Mouse (Mus musculus): ENCODE data around the gene Triobp. TPM values are rescaled to one million over a fixed set of nuclear protein-coding genes. Genes with fewer than 3 reads are reported as not detected.
"Not testable (repeated sequence)": the region's sequence is repeated elsewhere in the genome, so short reads cannot be mapped to it uniquely, and the experiment has no call there.

Triobp gene
- total RNA-seq, 2 experiments from 2014 or later: 111 to 142 TPM

DNA sequence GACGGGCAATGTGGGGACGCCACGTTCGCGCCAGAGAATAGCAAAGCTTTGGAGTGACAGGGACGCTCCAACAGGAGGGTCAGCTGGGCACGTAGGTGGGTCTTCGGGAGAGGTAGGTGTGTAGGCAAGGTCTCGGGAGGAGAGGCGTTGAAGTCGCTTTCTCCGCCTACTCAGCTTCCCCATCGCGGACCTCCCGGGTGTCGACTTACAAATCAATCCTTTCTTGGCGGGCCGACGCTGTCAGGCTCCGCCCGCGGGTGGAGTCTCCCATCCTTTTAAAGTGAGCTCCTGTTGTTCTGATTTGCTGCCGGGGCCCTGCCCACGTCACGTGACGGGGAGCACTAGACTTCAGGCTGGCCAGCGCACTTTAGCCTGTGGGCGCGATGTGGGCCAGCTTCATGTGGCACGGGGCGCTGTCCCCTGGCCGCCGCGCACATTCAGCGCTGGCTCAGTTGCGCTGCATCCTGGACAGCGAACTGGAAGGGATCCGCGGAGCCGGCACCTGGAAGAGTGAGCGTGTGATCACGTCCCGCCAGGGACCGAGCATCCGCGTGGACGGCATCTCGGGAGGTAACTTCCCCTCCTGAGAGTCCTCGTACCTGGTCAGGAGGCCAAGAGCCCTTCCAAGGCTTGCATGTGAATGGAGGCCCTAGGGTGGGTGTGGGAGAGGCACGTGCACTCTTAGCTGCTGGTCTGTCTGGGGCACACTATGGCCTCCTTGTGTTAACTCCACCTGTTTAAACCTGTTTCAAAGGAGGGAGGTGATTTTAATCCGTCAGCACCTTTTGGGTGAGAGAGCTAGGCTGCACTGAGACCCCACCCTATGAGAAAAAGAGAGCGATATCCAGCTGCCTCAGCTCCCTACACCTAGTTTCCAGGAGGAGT, 83.3 kb downstream of the Triobp start:
- peak; percentile 94 to 95 for DNase-seq

DNA sequence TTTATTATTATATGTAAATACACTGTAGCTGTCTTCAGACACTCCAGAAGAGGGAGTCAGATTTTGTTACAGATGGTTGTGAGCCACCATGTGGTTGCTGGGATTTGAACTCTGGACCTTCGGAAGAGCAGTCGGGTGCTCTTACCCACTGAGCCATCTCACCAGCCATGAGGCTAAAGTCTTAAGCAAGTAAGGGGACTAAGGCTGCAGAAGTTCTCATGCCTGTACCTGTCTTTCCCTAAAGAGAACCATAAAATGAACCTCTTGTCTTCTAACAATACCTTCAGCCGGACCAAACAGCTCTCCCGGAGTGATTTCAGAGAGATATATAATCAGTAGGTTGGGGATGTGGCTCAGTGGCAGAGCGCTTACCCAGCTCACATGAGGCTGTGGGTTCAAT, 84.4 kb downstream of the Triobp start:
- not testable (repeated sequence) for DNase-seq

DNA sequence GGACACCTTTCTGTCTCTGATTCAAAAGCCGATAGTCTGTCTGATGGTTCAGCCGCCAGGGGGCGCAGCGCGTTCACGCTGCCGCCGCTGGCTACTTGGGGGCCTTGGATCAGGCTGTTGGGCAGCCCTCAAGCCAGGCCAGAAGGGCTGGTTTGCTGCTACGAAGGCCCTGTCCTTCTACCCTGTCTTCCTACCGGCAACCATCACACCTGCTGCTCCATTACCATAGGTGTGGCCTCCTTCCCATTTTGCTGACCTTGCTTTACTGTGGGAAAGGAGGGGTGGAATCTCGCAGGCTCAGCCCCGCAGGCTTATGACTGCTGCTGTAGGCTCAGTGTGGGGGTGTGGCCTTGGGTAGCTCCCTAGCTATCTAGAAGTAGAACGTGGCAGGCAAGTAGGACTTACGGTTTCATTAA, 90.4 kb downstream of the Triobp start:
- DNase-seq: peak; percentile 85 to 92

DNA sequence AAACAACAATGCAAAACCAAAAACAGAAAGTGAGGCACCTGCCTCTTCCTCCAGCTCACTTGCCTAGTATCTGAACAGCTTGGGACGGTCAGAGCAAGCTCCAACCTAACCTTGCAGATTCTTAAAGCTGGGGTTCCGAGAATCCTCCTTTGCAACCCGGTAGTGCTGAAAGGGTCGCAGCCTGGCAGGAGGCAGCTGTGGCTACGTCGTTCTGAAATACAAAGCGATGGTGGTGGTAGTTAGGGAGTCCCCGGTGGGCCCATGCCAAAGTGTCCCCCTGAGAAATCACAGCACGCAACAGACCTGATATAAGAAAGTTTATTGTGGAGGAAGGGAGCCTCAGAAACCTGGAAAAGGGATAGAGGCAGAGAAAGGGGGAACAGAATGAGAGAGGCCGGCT, 90.8 kb downstream of the Triobp start:
- no peak for DNase-seq

DNA sequence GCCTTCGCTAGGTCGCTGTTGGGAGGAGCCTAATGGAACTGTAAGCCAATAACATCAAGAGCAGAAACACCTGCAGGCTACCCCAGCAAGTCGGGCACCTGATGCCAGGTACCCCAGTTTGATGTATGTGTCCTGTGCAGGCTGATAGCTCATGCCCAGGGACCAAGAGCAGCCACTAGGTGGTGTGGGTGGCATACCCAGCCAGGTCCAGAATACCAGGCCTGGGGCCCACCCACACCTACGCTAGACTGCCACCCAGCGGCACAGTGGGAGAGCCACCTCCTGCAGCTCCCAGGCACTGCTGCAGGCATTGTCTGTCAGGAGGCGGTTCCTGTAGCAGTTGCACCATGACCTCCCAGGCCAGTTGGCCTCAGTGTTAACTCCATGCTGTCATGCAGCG, 91.3 kb downstream of the Triobp start:
- DNase-seq: peak; percentile 90 to 93

DNA sequence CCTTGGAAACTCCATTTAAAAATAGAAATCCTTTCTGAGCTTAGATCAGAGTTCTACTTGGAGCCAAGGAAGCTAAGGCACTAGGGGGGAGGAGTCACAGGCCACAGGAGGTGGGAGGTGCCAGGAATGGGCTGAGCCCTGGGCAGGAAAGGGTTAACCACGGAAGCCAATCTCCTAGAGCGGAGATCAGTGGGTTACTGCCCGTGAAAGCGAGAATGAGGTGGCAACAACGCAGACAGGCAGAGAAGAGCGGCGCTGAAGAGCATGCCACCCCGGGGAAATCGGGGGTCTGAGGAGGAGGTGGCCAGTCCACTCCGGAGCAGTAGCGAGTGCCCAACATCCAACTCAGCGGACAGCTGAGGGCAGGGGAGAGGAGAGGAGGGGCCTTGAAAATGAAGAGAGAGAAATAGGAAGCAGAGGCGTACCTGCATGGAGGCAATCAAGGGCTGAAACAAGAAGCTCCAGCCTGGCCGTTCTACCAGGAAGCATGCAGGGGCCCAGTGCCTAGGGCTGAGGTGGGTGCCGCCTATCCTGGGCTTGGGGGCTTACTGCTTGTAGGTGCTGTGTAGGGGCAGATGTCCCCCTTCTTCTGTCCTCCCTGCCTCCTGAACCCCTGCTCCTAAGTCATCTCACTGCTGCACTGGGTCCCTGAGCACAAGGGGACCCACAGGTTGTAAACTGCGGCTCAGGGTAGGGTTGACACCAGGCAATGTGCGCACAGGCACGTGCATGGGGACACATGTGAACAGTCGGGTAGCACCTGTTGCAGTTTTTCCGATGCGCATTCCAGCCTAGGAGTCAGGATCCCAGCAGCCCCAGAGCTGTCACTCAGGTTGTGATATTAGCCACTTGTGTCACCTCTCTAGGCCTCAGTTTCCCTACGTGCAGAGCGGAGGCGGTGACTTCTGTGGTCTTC, 93.2 kb downstream of the Triobp start:
- DNase-seq: no peak

DNA sequence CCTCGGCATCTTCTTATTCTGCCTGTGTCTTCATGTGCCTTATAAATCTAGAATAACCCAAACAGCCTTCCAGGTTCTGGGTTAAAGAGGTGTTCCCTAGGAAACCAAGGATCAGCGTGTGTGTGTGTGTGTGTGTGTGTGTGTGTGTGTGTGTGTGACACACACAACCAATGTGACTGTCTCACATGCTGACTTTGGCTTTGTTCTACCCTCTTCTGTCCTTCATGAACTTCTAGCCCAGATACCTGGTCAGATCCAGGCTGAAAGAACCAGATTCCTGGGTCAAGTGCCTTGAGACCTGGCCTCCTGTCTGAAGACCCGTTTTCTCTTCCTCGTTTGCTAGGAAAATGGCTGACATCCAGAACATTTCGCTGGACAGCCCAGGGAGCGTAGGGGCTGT, 94.1 kb downstream of the Triobp start, which contains the start of gene Galr3:
Gene Galr3 (plus strand): TSS at position 301 of the 400 bp plus-strand sequence.
- DNase-seq: no peak

DNA sequence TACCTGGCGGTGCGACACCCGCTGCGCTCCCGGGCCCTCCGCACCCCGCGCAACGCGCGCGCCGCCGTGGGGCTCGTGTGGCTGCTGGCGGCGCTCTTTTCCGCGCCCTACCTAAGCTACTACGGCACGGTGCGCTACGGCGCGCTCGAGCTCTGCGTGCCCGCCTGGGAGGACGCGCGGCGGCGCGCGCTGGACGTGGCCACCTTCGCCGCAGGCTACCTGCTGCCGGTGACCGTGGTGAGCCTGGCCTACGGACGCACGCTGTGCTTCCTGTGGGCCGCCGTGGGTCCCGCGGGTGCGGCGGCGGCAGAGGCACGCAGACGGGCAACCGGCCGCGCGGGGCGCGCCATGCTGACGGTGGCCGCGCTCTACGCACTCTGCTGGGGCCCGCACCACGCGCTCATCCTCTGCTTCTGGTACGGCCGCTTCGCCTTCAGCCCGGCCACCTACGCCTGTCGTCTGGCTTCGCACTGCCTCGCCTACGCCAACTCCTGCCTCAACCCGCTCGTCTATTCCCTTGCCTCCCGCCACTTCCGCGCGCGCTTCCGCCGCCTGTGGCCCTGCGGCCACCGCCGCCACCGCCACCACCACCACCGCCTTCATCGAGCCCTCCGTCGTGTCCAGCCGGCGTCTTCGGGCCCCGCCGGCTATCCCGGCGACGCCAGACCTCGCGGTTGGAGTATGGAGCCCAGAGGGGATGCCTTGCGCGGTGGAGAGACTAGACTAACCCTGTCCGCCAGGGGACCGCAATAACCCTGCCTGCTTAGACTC, 95.4 kb downstream of the Triobp start:
- DNase-seq: peak in 1 of 2 experiments; percentile 32

DNA sequence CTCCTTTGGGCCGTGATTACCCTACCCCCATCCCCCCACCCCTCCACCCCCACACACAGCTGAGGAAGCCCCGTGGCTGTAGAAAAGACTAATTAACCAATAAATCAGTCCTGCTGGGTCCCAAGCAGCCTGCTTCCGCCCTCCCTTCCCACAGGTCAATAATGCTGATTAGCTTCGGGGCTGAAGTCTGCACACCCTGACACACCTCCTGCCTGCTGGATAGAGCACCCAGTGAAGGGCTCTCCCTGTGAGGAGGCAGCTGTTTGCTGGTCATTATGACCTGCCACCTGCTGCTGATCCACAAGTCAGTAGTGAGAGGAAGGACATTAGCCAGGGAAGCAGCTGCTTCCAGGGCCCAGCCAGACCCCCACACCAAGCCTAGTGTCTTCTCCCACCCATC, 97.3 kb downstream of the Triobp start:
- no peak for DNase-seq

DNA sequence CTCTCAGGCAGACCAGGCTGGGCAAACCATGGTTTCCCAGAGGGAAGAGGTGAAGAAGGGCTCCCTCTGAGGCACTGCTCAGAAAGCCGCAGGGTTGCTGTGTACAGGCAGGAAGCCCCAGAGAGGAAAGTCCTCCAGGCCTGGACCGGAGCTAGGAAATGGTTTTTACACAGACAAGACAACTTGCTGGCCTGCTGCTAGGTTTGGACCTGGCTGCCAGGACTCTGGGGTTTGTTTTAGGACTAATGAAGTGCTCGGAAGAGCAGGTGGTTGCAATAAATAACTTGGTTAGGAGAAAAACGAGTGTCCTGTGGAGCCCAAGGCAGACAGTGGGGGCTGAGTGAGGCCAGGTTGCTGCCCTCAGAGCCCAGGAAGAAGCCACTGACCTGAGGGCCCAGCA, 100.7 kb downstream of the Triobp start:
- DNase-seq: no peak

DNA sequence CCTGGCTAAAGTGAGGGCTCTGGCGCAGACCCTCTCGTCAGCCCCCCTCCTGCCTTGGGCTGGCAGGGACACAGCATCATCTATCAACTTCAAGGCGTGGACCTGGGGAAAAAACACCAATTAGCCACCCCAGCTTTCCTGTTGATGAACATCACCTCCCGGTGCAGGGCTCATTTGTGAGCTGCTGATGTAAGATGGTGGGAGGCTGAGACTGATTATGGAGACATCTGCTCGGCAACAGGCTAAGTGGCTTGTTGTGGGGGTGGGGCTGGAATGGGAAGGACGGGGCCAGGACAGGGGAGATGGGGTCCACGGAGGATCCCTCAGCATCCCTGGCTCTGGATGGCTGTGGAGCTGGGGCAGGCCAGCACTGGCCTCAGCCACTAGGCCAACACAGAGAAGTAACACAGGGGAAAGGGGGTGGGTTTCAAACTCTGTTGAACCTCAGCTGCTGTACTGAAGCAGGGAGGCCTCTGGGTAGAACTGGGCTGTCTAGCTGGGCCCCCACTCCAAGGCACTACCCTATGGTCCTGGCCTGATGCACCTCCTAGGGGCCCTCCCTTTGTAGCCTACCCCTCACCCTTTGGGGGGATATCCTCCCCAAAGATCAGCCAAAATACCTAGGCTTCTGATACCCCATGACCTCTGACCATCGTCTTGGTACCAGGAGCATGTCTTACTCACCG, 102.8 kb downstream of the Triobp start:
- no peak for DNase-seq

DNA sequence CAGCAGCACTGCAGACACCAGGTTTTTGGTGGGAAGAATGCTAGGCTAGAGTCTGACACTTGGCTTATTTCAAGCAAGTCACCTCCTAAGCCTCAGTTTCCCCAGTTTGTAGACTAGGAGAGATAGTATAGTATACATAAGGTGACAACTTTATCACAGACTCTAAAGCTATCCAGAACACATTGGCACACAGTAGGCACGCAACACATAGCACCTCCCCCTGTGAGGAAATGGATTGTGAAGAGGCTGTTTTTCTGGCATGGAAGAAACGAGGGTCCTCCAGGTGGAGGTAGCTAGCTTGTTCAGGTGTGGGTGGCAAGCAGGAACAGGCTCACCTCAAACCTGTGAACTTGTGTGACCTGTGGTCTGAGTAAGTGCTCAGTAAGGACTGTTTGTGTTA, 103.4 kb downstream of the Triobp start:
- DNase-seq: no peak

DNA sequence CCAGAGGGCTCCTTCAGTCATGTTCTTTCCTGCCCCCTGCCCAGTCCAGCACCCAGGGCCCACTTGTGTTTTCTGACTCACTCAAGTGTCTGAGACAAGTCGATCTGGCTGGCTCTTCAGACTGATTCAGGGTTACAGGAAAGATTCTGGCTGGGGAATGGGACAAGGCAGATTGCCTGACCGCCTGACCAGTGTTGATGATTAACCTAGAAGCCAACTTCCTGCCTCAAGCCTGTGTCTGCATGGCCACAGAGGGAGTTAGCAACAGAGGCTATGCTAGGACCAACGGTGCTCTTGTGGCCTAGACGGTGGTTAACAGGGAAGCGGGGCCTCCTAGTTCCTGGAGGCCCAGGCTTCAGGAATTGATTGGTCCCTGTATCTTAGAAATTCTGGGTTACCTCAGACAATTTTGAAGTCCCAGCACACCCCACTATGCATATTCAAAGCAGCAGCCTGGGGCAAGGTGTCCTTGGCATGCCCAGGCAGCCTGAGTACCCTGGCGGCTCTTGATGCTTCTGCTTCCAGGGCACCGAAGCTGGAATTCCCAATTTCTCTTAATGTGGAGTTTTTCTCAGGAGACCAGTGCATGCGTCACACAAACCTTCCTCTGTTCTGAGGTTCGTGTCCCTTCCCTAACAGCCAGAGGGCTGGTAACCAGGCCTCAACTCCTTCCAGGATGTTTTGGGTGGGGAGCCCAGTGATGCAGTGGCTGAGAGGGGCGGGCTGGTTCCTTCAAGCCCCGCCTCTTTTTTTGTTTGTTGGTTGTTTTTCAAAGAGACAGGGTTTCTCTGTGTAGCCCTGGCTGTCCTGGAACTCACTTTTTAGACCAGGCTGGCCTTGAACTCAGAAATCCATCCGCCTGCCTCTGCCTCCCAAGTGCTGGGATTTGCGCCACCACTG, 104.2 kb downstream of the Triobp start:
- no peak for DNase-seq

DNA sequence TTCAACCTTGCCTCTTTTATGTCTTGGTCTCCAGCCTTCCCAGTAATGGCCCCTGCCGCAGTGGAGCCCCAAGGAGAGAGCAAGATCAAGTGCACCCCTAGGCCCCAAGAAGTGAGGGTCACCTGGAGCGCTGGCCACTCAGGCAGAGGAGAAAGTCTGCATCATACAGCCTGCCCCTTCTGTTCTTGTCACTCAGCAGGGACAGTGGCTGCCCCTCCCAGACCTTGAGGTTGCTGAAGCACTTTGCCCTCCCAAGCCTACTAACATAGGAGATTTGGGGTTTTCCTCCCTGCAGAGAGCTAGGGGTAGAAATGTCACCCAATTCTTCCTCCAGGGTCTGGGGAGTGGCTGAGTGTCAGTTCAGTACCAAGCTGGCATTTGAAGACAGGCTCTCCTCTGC, 104.8 kb downstream of the Triobp start:
- no peak for DNase-seq

Small RNA genes within 50 kb of the gene (microRNA-seq; reads per million reads assigned to microRNA genes)
- gene Mir6956: 2.5 reads per million, percentile 3 among the genes with 10 or more reads in this experiment

Other genes with a start within 250 kb of the Triobp start
- gene Elfn2, start 229.0 kb upstream of the Triobp start, total RNA-seq (2021): 1 to 10 TPM; 2.7 to 3.0 TPM
- 10 to 100 TPM; 12.3 to 16.7 TPM for gene Mfng, start 174.2 kb upstream of the Triobp start, total RNA-seq (2021)
- gene Card10, start 144.7 kb upstream of the Triobp start, total RNA-seq (2021): 1 to 10 TPM; 5.9 to 9.8 TPM
- 10 to 100 TPM; 36.8 to 52.6 TPM for gene Cdc42ep1, start 105.1 kb upstream of the Triobp start, total RNA-seq (2021)
- under 1 TPM; 0.53 to 0.56 TPM for gene Lgals2, start 92.2 kb upstream of the Triobp start, total RNA-seq (2021)
- 10 to 100 TPM; 56.0 to 57.3 TPM for gene Gga1, start 70.5 kb upstream of the Triobp start, total RNA-seq (2021)
- gene Gm49510, start 48.1 kb upstream of the Triobp start, total RNA-seq (2021): not detected
- 1 to 10 TPM; 7.2 to 8.5 TPM for gene Sh3bp1, start 48.0 kb upstream of the Triobp start, total RNA-seq (2021)
- 1 to 10 TPM; 3.3 to 3.7 TPM for gene Pdxp, start 33.8 kb upstream of the Triobp start, total RNA-seq (2021)
- 100 to 1,000 TPM; 303 to 486 TPM for gene Lgals1, start 21.0 kb upstream of the Triobp start, total RNA-seq (2021)
- 10 to 100 TPM; 41.5 to 47.4 TPM for gene Nol12, start 12.8 kb upstream of the Triobp start, total RNA-seq (2021)
- 100 to 1,000 TPM; 127 to 173 TPM for gene H1f0, start 80.7 kb downstream of the Triobp start, total RNA-seq (2021)
- under 1 TPM; 0.30 to 0.36 TPM for gene Galr3, start 94.2 kb downstream of the Triobp start, total RNA-seq (2021)
- gene Ankrd54, start 115.2 kb downstream of the Triobp start, total RNA-seq (2021): 10 to 100 TPM; 18.9 to 27.0 TPM
- 100 to 1,000 TPM; 140 to 156 TPM for gene Eif3l, start 127.5 kb downstream of the Triobp start, total RNA-seq (2021)
- 10 to 100 TPM; 41.3 to 51.4 TPM for gene Micall1, start 161.2 kb downstream of the Triobp start, total RNA-seq (2021)
- gene Polr2f, start 193.3 kb downstream of the Triobp start, total RNA-seq (2021): 100 to 1,000 TPM; 137 to 143 TPM
- 1 to 10 TPM; 5.5 to 7.3 TPM for gene 1700088E04Rik, start 193.5 kb downstream of the Triobp start, total RNA-seq (2021)
- 1 to 10 TPM; 1.3 to 1.8 TPM for gene Sox10, start 217.5 kb downstream of the Triobp start, total RNA-seq (2021)

Data from adrenal gland, postnatal 36 days (tissue).